Mouse (Mus musculus): Measurements from ENCODE around the gene Supt3.

The Supt3 gene

GRCm38 (mm10) chr17:45128611-45129010 lies 351.7 kb downstream of the Supt3 start:
- in situ Hi-C loops (cut with MboI): no loop called here

GRCm38 (mm10) chr17:45133501-45134400 lies 356.8 kb downstream of the Supt3 start:
- in situ Hi-C loops (cut with MboI): no loop called here

GRCm38 (mm10) chr17:45136491-45136890 lies 359.5 kb downstream of the Supt3 start:
- in situ Hi-C loops (cut with MboI): no loop called here

GRCm38 (mm10) chr17:45143043-45143442 lies 366.1 kb downstream of the Supt3 start:
- in situ Hi-C loops (cut with MboI): no loop called here

- in situ Hi-C loops (cut with MboI): no loop called here
Measured at GRCm38 (mm10) chr17:45144656-45145055, 367.7 kb downstream of the Supt3 start.

- in situ Hi-C loops (cut with MboI): no loop called here
Measured at GRCm38 (mm10) chr17:45151312-45151929, 374.5 kb downstream of the Supt3 start.

GRCm38 (mm10) chr17:45153721-45154120 lies 376.8 kb downstream of the Supt3 start:
- in situ Hi-C loops (cut with MboI): no loop called here

GRCm38 (mm10) chr17:45158171-45158691 lies 381.3 kb downstream of the Supt3 start:
- in situ Hi-C loops (cut with MboI): no loop called here

- in situ Hi-C loops (cut with MboI): no loop called here
Measured at GRCm38 (mm10) chr17:45160651-45161050, 383.7 kb downstream of the Supt3 start.

GRCm38 (mm10) chr17:45165741-45166140 lies 388.8 kb downstream of the Supt3 start:
- in situ Hi-C loops (cut with MboI): no loop called here
